8 mouse cellular contexts compared by ENCODE assay signal in the genomic region with DNA sequence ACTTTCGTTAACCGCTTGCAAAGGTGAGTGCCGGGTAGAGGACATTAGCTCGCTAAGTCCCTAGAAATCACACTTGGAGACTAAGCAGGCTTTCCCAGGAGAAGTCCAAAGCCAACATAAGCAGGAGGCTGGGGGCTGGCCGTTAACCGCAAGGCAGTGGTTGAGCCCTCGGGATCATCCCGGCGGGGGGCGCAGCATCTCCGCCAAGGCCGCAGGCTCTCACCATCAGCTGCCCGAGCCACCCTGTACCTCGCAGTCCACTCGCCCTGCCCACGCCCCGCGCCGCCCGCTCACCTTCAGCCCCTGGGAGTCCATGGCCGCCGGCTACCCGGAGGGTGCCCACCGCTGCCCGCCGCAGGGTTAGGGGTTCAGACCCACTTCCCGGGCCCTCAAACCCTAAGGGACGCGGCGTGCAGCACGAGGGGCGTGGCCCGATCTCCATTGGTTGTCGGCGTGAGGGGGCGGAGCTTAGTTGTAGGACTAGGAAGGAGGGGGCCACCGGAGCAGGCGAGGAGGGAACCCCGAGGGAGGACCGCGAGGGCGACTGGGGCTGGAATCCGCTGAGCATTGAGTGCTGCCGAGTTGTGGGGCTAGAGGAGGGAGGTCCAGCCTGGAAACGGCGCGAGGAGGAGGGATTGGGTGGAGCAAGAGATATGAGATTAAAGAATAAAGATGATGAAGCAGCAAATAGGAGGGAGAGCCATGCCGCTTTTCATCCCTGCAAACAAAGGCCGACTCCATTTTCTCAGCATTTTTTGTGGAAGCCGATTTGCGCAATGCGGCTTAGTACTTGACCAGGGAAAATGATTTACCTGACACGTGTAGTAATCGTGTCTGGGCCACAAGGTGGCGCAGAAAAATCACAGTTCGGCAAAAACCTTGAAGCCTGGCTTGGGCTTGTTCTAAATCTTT. TPM values are rescaled to one million over a fixed set of nuclear protein-coding genes. Genes with fewer than 3 reads are reported as not detected.
DNase-seq lines count a peak whose midpoint lies in the region; ATAC-seq lines count a peak whose summit lies in the region.

A gene (minus strand): TSS at position 398 of the 912 bp plus-strand sequence.

- no peaks in the 10 kb centered on the region for H3K4me1 ChIP-seq in embryonic facial prominence, embryonic 11.5 days (ENCODE audit: control insufficient read depth, insufficient read depth, low read length)
- peaks cover 8% of the 10 kb centered on the region; the same call in 1 of the 2 replicates for H3K4me1 ChIP-seq in limb, embryonic 10.5 days
- peaks cover 7% of the 10 kb centered on the region for H3K4me1 ChIP-seq in midbrain, embryonic 12.5 days

- under 1% methylated on average over 56 of the region's 56 CpGs for WGBS in embryonic facial prominence, embryonic 11.5 days
- WGBS in limb, embryonic 10.5 days = under 1% methylated on average over 56 of the region's 56 CpGs
- under 1% methylated on average over 56 of the region's 56 CpGs for WGBS in midbrain, embryonic 12.5 days

- DNase-seq in adrenal gland, postnatal 36 days = peak; percentile 99
- peak; percentile 97 for DNase-seq in embryonic facial prominence, embryonic 11.5 days (ENCODE audit: low spot score)
- peak; percentile 97 for DNase-seq in heart, adult 18-20 months
- peak; percentile 97 for DNase-seq in kidney, adult 18-20 months
- peak; percentile 96 for DNase-seq in limb, embryonic 10.5 days (ENCODE audit: low spot score)
- DNase-seq in skeletal muscle tissue, adult 2 months (ENCODE audit: low read depth, low spot score) = peak; percentile 79

- H3K4me3 ChIP-seq in embryonic facial prominence, embryonic 11.5 days (ENCODE audit: low read depth, low read length) = peak within 1 kb of the TSS; percentile 65
- peak within 1 kb of the TSS; percentile 92 for H3K4me3 ChIP-seq in limb, embryonic 10.5 days
- peak within 1 kb of the TSS; percentile 86 for H3K4me3 ChIP-seq in midbrain, embryonic 12.5 days

- peak; percentile 100 for ATAC-seq in embryonic facial prominence, embryonic 11.5 days (replicated peaks; ENCODE audit: insufficient number of reproducible peaks, low FRiP score, low TSS enrichment, low read depth)
- ATAC-seq in midbrain, embryonic 12.5 days (ENCODE audit: low FRiP score, low read depth) = peak; percentile 99
- ATAC-seq in erythroid progenitor cell, adult 5-6 weeks (replicated peaks; ENCODE audit: low FRiP score, poor library complexity, severe bottlenecking) = no peak

- H3K27me3 ChIP-seq in embryonic facial prominence, embryonic 11.5 days (ENCODE audit: control insufficient read depth, insufficient read depth, low read length) = no peaks in the 10 kb centered on the region
- H3K27me3 ChIP-seq in limb, embryonic 10.5 days (ENCODE audit: low read depth, poor library complexity, severe bottlenecking) = no peaks in the 10 kb centered on the region
- no peaks in the 10 kb centered on the region for H3K27me3 ChIP-seq in midbrain, embryonic 12.5 days

- H3K4me2 ChIP-seq in embryonic facial prominence, embryonic 11.5 days (ENCODE audit: low read depth, low read length) = peak within 1 kb of the TSS; percentile 46
- peak within 1 kb of the TSS; percentile 64 for H3K4me2 ChIP-seq in midbrain, embryonic 12.5 days (replicated peaks)

- H3K27ac ChIP-seq in embryonic facial prominence, embryonic 11.5 days (replicated peaks; ENCODE audit: low read depth, low read length) = no peak within 1 kb of the TSS; the same call in 1 of the 2 replicates
- peak within 1 kb of the TSS; percentile 92 for H3K27ac ChIP-seq in limb, embryonic 10.5 days
- peak within 1 kb of the TSS; percentile 81 for H3K27ac ChIP-seq in midbrain, embryonic 12.5 days (replicated peaks)

- H3K36me3 ChIP-seq in embryonic facial prominence, embryonic 11.5 days (replicated peaks; ENCODE audit: control insufficient read depth, insufficient read depth, low read depth, low read length) = no peaks in the 10 kb centered on the region
- H3K36me3 ChIP-seq in limb, embryonic 10.5 days = peaks cover 6% of the 10 kb centered on the region
- H3K36me3 ChIP-seq in midbrain, embryonic 12.5 days = peaks cover 7% of the 10 kb centered on the region

- peak within 1 kb of the TSS; percentile 67 for H3K9ac ChIP-seq in embryonic facial prominence, embryonic 11.5 days (replicated peaks; ENCODE audit: low read length)
- H3K9ac ChIP-seq in midbrain, embryonic 12.5 days (replicated peaks) = peak within 1 kb of the TSS; percentile 76

- no peaks in the 10 kb centered on the region for H3K9me3 ChIP-seq in embryonic facial prominence, embryonic 11.5 days (replicated peaks; ENCODE audit: control insufficient read depth, low read length)
- no peaks in the 10 kb centered on the region for H3K9me3 ChIP-seq in limb, embryonic 10.5 days (replicated peaks)
- no peaks in the 10 kb centered on the region for H3K9me3 ChIP-seq in midbrain, embryonic 12.5 days

RNA-seq across cellular contexts. Expression of the gene that starts here (rescaled TPM):
- total RNA-seq in adrenal gland, postnatal 36 days (2021) = 10 to 100 TPM in 1 of 2 experiments, 1 to 10 TPM in 1; 5.7 to 13.1 TPM
- polyA plus RNA-seq in embryonic facial prominence, embryonic 11.5 days (2014; fragmentation: Nextera tagmentation; extraction: Ambion mirVana) = 16.8 and 17.6 TPM in 2 replicates
- 1 to 10 TPM; 3.7 to 4.3 TPM for total RNA-seq in heart, adult 18-20 months (2021)
- polyA plus RNA-seq in limb, embryonic 10.5 days (2016; fragmentation: Nextera tagmentation; extraction: Ambion mirVana) = 10.2 and 14.0 TPM in 2 replicates
- 15.9 and 17.5 TPM in 2 replicates for polyA plus RNA-seq in midbrain, embryonic 12.5 days (2016; fragmentation: Nextera tagmentation; extraction: Ambion mirVana)
- total RNA-seq in erythroid progenitor cell, adult 5-6 weeks (2015; ENCODE audit: low replicate concordance) = 0.42 TPM in 1 of 2 replicates, not detected in the other
- 1.0 TPM in 1 of 2 replicates, not detected in the other for total RNA-seq in erythroid progenitor cell, adult 5-6 weeks (2017; ENCODE audit: low replicate concordance)
